Mouse (Mus musculus) limb, embryonic 11.5 days (tissue): ENCODE results near the gene Tars. TPM values are rescaled to one million over a fixed set of nuclear protein-coding genes. Genes with fewer than 3 reads are reported as not detected.

Source experiments
- ATAC-seq: fragments of 200-750 bp; cut with Nextera tagmentation; 2 replicates; pipeline ENCODE4 v1.8.0; 2017; ENCODE audit warnings: low read depth; ENCODE audit not compliant: insufficient number of reproducible peaks, low FRiP score, low TSS enrichment
- DNase-seq: peaks from one replicate; pipeline ENCODE4 v3.0.0-alpha.2; 2015; ENCODE audit warnings: low spot score
- H3K27ac ChIP-seq: fragments of 300-500 bp; sonication (generic); replicated peaks from 2 replicates; pipeline ENCODE4 v1.5.1; 2014; ENCODE audit warnings: low read depth, mild to moderate bottlenecking, low read length
- H3K27me3 ChIP-seq: fragments of 300-500 bp; sonication (generic); 2 replicates; pipeline ENCODE4 v1.6.1; 2014; ENCODE audit warnings: mild to moderate bottlenecking, low read length, mixed read lengths; ENCODE audit not compliant: control insufficient read depth, insufficient read depth
- H3K36me3 ChIP-seq: fragments of 300-500 bp; sonication (generic); 2 replicates; pipeline ENCODE4 v1.6.1; 2014; ENCODE audit warnings: mild to moderate bottlenecking, low read length, moderate library complexity, mixed read lengths; ENCODE audit not compliant: control insufficient read depth, insufficient read depth
- H3K4me1 ChIP-seq: fragments of 300-500 bp; sonication (generic); 2 replicates; pipeline ENCODE4 v1.6.1; 2014; ENCODE audit warnings: low read length, mixed read lengths; ENCODE audit not compliant: control insufficient read depth, insufficient read depth
- H3K4me2 ChIP-seq: fragments of 300-500 bp; sonication (generic); 2 replicates; pipeline ENCODE4 v1.6.1; 2014; ENCODE audit warnings: low read depth, mild to moderate bottlenecking, moderate library complexity; ENCODE audit not compliant: severe bottlenecking
- H3K4me3 ChIP-seq: fragments of 300-500 bp; sonication (generic); 2 replicates; pipeline ENCODE4 v1.5.1; 2014; ENCODE audit warnings: low read depth, low read length
- H3K9ac ChIP-seq: fragments of 300-500 bp; sonication (generic); 2 replicates; pipeline ENCODE4 v1.6.1; 2014; ENCODE audit warnings: mild to moderate bottlenecking, low read length
- H3K9me3 ChIP-seq: fragments of 300-500 bp; sonication (generic); 2 replicates; pipeline ENCODE4 v1.6.1; 2016; ENCODE audit warnings: low read length; ENCODE audit not compliant: control insufficient read depth
- WGBS: fragments of 180-500 bp; shearing (Covaris S2); extraction: QIAGEN DNeasy Blood & Tissue Kit; methylation state at CpG from one replicate; pipeline ENCODE4 v1.1.7; 2014; 5-methylcytosine and 5-hydroxymethylcytosine counted together
- polyA plus RNA-seq: library from polyadenylated mRNA; unstranded; fragments of >200 nt; fragmentation: Nextera tagmentation; extraction: Ambion mirVana; gene quantifications from 2 replicates; pipeline ENCODE4 v1.2.1, GENCODE M21; 2014

The Tars gene
- polyA plus RNA-seq, 1 experiment from 2014 or later, result 84.8 TPM

DNA sequence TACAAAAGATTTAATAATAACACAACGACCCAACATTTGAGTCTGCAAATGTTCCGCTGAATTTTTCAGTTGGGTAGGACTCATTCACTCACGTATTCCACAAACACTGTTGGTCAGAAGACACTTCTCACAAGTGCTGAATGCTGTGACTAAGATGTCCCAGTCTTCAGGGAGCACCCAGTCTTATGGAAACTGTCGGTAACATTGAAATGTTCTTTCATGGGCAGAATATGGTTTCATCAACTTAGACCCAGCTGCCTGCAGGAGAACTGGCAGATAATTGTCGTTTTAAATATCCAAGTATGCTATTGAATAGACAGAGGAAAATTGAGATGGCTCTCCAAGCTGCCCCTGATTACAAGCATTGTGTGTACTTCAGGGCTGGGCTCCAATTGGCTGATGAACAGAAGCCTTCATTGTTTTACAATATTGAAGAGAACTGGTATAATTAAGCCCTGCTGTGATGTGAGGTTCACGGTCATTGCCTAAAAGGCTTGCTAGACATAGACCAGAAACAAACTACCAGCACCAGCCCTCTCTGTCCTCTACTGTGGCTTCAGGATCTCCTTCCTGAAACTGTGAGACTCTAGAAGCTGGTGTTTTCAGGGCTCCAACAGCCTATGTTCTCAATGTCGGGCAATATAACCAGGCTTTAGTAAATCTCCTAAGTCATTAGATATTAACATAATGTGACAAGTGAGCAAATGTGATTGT, 59.8 kb downstream of the Tars start:
- ATAC-seq (no peak), DNase-seq (no peak)
- no peak overlapping the region for H3K4me2 ChIP-seq
- H3K27me3 ChIP-seq, result no peaks in the 10 kb centered on the region
- H3K9ac ChIP-seq, result no peak overlapping the region
- no peaks in the 10 kb centered on the region for H3K4me1 ChIP-seq
- no peaks in the 10 kb centered on the region for H3K36me3 ChIP-seq
- H3K4me3 ChIP-seq, result no peak overlapping the region
- H3K27ac ChIP-seq, result no peak overlapping the region
- 88% methylated on average over 7 of the region's 7 CpGs for WGBS
- no peaks in the 10 kb centered on the region for H3K9me3 ChIP-seq
